Mouse (Mus musculus) spleen, adult 2 months (tissue): Measurements from ENCODE around the gene Taf3. TPM values are rescaled to one million over a fixed set of nuclear protein-coding genes. Genes with fewer than 3 reads are reported as not detected.

Source experiments
- DNase-seq, 2 experiments: peaks; one replicate each; pipeline versions ENCODE4 v3.0.0 to v3.0.0-alpha.2; 2012 to 2021; ENCODE audit warnings: low spot score in 2 of 2, low read depth in 1 of 2
- H3K27ac ChIP-seq: fragments of 200-500 bp; 2 replicates; pipeline ENCODE4 v1.5.1; 2012; ENCODE audit warnings: low read length, inconsistent platforms; ENCODE audit not compliant: insufficient read depth
- H3K27me3 ChIP-seq: fragments of 200-500 bp; 2 replicates; pipeline ENCODE4 v1.6.1; 2012; ENCODE audit warnings: mild to moderate bottlenecking, moderate library complexity, low read length, inconsistent platforms; ENCODE audit not compliant: control insufficient read depth, insufficient read depth
- H3K36me3 ChIP-seq: fragments of 200-500 bp; 2 replicates; pipeline ENCODE4 v1.6.1; 2012; ENCODE audit warnings: mild to moderate bottlenecking, low read length, inconsistent platforms; ENCODE audit not compliant: control insufficient read depth, insufficient read depth
- H3K4me1 ChIP-seq: fragments of 200-500 bp; 2 replicates; pipeline ENCODE4 v1.6.1; 2011; ENCODE audit warnings: inconsistent platforms; ENCODE audit not compliant: control insufficient read depth, insufficient read depth, insufficient read length
- H3K4me3 ChIP-seq: fragments of 200-500 bp; 2 replicates; pipeline ENCODE4 v1.5.1; 2011; ENCODE audit warnings: mild to moderate bottlenecking, inconsistent platforms; ENCODE audit not compliant: insufficient read depth, insufficient read length; ENCODE audit errors: extremely low read depth
- CTCF ChIP-seq: fragments of 200-500 bp; IDR thresholded peaks from 2 replicates; pipeline ENCODE4 v1.5.1; 2011; ENCODE audit warnings: mild to moderate bottlenecking, inconsistent platforms; ENCODE audit not compliant: insufficient read depth, insufficient read length, insufficient replicate concordance; ENCODE audit errors: extremely low read depth
- POLR2A ChIP-seq: fragments of 200-500 bp; IDR thresholded peaks from 2 replicates; pipeline ENCODE4 v1.6.1; 2011; ENCODE audit warnings: low read depth, low read length, inconsistent platforms
- WGBS: fragments of 180-500 bp; shearing (Covaris S2); methylation state at CpG from one replicate; pipeline ENCODE4 v1.1.7; 2018; 5-methylcytosine and 5-hydroxymethylcytosine counted together
- polyA plus RNA-seq: library from polyadenylated mRNA; depleted of rRNA; stranded (reverse); fragments of >200 nt; gene quantifications from 2 replicates; pipeline ENCODE4 v1.2.3, GENCODE M21; 2012

Taf3 gene
- polyA plus RNA-seq, 1 experiment, result 8.2 TPM

DNA sequence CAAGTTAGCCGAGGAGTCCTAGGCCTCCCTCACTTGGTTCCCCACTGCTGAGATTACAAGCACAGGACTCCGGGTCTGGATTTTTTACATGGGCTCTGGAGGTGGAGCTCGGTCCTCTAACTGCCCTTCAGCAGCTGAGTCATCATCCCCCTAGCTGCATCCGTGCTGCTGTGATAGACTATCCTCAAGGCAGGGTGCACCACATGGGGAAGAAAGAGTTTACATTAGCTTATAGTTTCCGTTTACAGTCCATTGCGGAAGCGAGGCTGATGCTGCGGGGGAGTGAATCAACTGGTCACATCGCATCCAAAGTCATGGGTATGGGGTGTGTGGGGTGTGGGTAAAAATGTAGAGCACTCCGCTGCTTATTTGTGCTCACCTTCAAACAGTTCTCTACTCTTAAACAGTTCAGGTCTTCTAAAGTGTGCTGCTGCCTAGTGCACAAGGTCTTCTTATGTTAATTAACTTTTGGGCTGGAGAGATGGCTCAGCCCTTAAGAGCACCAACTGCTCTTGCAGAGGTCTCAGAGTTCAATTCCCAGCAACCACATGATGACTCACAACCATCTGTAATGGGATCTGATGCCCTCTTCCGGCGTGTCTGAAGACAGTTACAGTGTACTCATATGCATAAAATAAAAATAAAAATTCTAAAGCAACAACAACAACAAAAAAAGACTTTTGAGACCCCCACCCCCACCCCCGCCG, 144.4 kb downstream of the Taf3 start:
- Histone ChIP-seq H3K27me3 (no peaks in the 10 kb centered on the region), H3K36me3 (no peaks in the 10 kb centered on the region), H3K4me1 (no peaks in the 10 kb centered on the region), H3K27ac (no peak overlapping the region), H3K4me3 (no peak overlapping the region)
- no peak for DNase-seq
- 68% methylated on average over 14 of the region's 14 CpGs for WGBS
- TF ChIP-seq POLR2A (no peak), CTCF (no peak)

DNA sequence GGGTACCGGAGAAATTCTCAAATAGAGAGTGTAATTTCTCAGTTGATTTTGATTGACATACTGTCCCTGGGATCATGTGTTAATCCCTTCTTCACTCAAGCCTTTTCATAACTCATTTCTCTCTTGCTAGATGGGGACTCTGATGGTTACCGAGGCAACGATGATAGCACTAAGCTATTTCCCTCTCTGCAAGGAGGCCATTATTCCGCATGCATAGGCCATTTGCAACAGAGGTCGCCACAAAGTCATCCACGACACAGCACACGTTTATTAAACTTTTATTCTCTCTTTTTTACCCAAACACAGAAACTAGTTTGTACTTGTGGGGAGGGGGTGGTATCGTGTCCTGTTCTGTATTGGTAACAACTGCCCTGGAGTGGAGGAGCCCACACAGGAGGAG, 150.6 kb downstream of the Taf3 start:
- Histone ChIP-seq H3K27ac (no peak overlapping the region), H3K4me1 (no peaks in the 10 kb centered on the region), H3K4me3 (no peak overlapping the region), H3K36me3 (no peaks in the 10 kb centered on the region), H3K27me3 (peaks cover 20% of the 10 kb centered on the region)
- 62% methylated on average over 8 of the region's 8 CpGs for WGBS
- DNase-seq, result no peak
- TF ChIP-seq CTCF (no peak), POLR2A (no peak)

DNA sequence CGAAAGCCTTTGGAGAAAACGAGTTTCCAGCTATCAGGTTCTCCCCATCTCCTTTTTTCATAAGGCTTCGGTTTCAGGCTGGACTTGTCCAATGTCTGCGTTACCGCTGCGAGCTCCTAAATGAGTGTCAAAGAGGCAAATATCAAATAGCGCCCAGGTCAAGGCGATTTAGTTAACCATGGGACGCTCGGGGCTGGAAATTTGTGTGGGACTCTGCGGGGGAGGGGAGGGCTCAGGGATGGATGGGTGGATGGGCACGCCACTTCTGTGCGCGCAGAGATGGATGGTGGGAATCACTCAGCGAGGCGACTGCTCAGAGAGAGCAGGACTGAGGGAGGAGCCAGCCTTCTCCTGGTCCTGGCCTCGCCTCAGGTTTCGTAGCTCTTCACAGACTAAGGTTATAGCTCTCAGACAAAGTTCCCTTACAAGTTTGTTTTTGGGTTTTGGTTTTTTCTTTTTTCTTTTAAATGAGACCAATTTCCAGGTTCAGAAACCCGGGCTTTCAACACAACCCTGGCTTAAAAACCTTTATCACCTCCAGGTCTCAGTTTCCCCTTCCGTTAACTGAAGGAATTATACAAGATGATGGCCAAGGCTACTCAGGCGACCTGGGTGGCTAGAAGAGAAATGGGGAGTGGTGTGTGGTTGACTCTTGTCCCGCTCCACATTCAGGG, 152.2 kb downstream of the Taf3 start:
- peaks cover 22% of the 10 kb centered on the region for H3K27me3 ChIP-seq
- TF ChIP-seq POLR2A, result no peak
- TF ChIP-seq CTCF, result no peak
- H3K4me3 ChIP-seq, result no peak overlapping the region
- H3K27ac ChIP-seq, result no peak overlapping the region
- 7% methylated on average over 22 of the region's 22 CpGs for WGBS
- DNase-seq, result no peak
- no peaks in the 10 kb centered on the region for H3K36me3 ChIP-seq
- H3K4me1 ChIP-seq, result no peaks in the 10 kb centered on the region

DNA sequence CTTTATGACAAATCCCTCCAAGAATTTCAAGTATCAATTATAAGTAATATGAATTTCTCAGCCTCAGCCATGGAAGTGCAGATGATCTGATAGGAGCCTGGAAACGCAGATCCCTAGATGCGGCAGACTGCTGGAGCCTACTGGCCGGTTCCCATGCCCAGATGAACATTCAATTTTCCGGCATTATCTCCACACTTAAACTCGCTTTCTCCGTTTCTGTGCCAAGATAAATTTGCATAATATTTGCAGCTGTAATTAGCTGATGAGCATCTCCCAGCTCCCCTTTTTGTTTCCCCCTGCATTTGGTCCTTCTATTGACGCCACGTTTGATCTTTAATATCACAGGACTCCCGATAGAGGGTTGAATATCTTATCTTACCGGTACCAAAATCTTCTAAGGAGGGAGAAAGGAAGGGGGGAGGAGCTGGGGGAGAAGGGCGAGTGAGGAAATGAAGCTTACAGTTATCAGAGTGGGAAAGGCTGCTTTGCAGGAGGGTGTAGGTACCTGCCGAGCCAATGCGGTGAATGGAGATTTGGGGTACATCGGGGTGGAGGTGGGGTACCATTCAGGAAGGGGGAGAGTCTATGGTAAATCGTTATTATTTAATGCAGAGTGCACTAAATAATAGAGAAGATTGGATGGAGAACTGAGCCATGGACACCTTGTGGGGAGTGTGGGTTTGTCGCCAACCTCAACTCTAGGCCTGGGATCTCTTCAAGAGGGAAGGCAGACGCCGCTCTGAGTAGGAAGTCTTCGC, 153.4 kb downstream of the Taf3 start:
- Histone ChIP-seq H3K4me3 (no peak overlapping the region), H3K27me3 (peaks cover 29% of the 10 kb centered on the region), H3K4me1 (no peaks in the 10 kb centered on the region), H3K36me3 (no peaks in the 10 kb centered on the region), H3K27ac (no peak overlapping the region)
- TF ChIP-seq CTCF (no peak), POLR2A (no peak)
- DNase-seq, result no peak
- 11% methylated on average over 19 of the region's 19 CpGs for WGBS

DNA sequence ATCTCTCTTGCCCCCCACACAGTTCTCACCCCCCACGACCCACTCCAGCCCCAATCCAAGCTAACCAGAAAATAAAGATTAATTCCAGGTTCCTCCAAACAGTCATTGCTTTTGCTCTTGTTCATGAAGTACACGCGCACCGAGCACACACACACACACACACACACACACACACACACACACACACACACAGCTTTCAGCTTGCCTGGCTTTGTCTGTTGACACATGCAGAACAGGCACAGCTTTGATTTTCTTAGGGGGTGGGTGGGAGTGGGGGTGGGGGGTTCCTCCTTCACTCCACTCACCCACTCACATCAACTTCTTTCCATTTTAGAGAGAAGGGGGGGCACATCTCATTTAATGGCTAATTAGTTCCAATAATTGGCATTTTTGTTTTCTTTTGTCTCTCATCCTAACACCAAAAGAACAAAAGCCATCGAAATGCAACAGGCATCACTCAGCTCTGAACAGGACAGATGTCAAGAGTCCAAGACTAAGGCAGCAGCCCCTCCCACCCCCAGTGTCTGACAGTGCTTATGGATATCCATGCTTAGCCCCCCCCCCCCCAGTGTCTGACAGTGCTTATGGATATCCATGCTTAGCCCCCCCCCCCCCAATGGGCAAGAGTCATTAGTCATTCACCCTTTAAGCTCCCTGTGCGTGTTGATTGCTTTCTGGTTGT, 155.0 kb downstream of the Taf3 start:
- no peak overlapping the region for H3K4me3 ChIP-seq
- no peak for DNase-seq
- 17% methylated on average over 6 of the region's 6 CpGs for WGBS
- H3K4me1 ChIP-seq, result peaks cover 12% of the 10 kb centered on the region; the same call in 1 of the 2 replicates
- H3K36me3 ChIP-seq, result no peaks in the 10 kb centered on the region
- TF ChIP-seq POLR2A, result no peak
- H3K27ac ChIP-seq, result no peak overlapping the region
- H3K27me3 ChIP-seq, result peaks cover 42% of the 10 kb centered on the region

DNA sequence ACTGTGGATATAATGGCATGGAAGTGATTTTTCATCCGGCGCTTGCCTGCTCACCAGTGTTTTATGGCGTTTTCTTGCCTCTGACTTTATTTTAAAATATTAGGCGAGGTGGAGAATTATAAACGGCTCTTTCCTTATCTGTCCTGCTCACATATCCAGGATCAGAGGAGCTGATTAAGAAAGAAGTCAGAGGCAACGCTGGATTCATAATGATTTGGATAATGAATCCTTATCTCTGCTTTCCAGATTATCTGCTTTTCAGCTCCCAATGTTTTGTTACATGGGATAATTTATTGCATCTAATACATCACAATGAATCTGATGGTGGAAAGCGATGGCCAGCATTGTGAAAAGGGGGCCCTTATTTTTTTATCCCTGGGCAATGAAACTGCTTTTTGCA, 155.9 kb downstream of the Taf3 start:
- Histone ChIP-seq H3K4me1 (peaks cover 12% of the 10 kb centered on the region; the same call in 1 of the 2 replicates), H3K36me3 (no peaks in the 10 kb centered on the region), H3K27me3 (peaks cover 42% of the 10 kb centered on the region), H3K27ac (no peak overlapping the region), H3K4me3 (no peak overlapping the region)
- no peak for DNase-seq
- TF ChIP-seq CTCF (no peak), POLR2A (no peak)
- WGBS, result 17% methylated on average over 7 of the region's 7 CpGs
